Mouse (Mus musculus): ENCODE measurements at regions not wholly inside any gene's neighbourhood (a gene's known extent, or its start where the extent isn't known, plus 50 kb on each side); places are given as distances from the start of the nearest gene placed in this dataset.
A peak's percentile ranks its signal among the peaks of the same experiment; 100 is the strongest.
"Not testable (repeated sequence)": the region's sequence is repeated elsewhere in the genome, so short reads cannot be mapped to it uniquely, and the experiment has no call there.

GRCm38 (mm10) chr4:35343751-35344150 is 117.8 kb upstream of the C9orf72 start:
- no peak for DNase-seq

GRCm38 (mm10) chr4:35331161-35331560 is 105.2 kb upstream of the C9orf72 start:
- no peak for DNase-seq

GRCm38 (mm10) chr4:35325300-35325699 is 99.3 kb upstream of the C9orf72 start:
- DNase-seq = no peak

- DNase-seq = no peak
Measured at GRCm38 (mm10) chr4:35322432-35323173, 96.6 kb upstream of the C9orf72 start.

GRCm38 (mm10) chr4:35310396-35310977 is 84.5 kb upstream of the C9orf72 start:
- DNase-seq = peak; percentile 19

- no peak for DNase-seq
Measured at GRCm38 (mm10) chr4:35308221-35308620, 82.2 kb upstream of the C9orf72 start.

GRCm38 (mm10) chr4:35305210-35305609 is 79.2 kb upstream of the C9orf72 start:
- peak; percentile 14 for DNase-seq

GRCm38 (mm10) chr4:35300848-35301247 is 74.9 kb upstream of the C9orf72 start:
- DNase-seq = no peak

GRCm38 (mm10) chr4:35300374-35300773 is 74.4 kb upstream of the C9orf72 start:
- DNase-seq = not testable (repeated sequence)

GRCm38 (mm10) chr4:35284611-35285010 is 58.6 kb upstream of the C9orf72 start:
- no peak for DNase-seq

All from adrenal gland, adult 2 months (tissue).